Mouse (Mus musculus) neural tube, embryonic 14.5 days (tissue): ENCODE measurements at regions not wholly inside any gene's neighbourhood (a gene's known extent, or its start where the extent isn't known, plus 50 kb on each side); places are given as distances from the start of the nearest gene placed in this dataset.
"Not testable (repeated sequence)": the region's sequence is repeated elsewhere in the genome, so short reads cannot be mapped to it uniquely, and the experiment has no call there.

ENCODE experiments used
- ATAC-seq: fragments of 200-750 bp; cut with Nextera tagmentation; 2 replicates; pipeline ENCODE4 v1.8.0; 2017; ENCODE audit warnings: low read depth, mild to moderate bottlenecking, moderate TSS enrichment, moderate library complexity
- H3K27ac ChIP-seq: fragments of 300-500 bp; sonication (generic); 2 replicates; pipeline ENCODE4 v1.5.1; 2014; ENCODE audit warnings: low read depth, mild to moderate bottlenecking, control low read depth, low read length, moderate library complexity, mixed read lengths
- H3K27me3 ChIP-seq: fragments of 300-500 bp; sonication (generic); 2 replicates; pipeline ENCODE4 v1.6.1; 2014; ENCODE audit warnings: low read length; ENCODE audit not compliant: control insufficient read depth, insufficient read depth
- H3K36me3 ChIP-seq: fragments of 300-500 bp; sonication (generic); 2 replicates; pipeline ENCODE4 v1.6.1; 2014; ENCODE audit warnings: low read length, mixed read lengths; ENCODE audit not compliant: control insufficient read depth, insufficient read depth
- H3K4me1 ChIP-seq: fragments of 300-500 bp; sonication (generic); 2 replicates; pipeline ENCODE4 v1.6.1; 2014; ENCODE audit warnings: low read length; ENCODE audit not compliant: control insufficient read depth, insufficient read depth
- H3K4me2 ChIP-seq: fragments of 300-500 bp; sonication (generic); 2 replicates; pipeline ENCODE4 v1.6.1; 2014; ENCODE audit warnings: mild to moderate bottlenecking, low read depth, low read length, control low read depth
- H3K4me3 ChIP-seq: fragments of 300-500 bp; sonication (generic); 2 replicates; pipeline ENCODE4 v1.5.1; 2014; ENCODE audit warnings: low read depth, low read length, control low read depth, mixed read lengths
- H3K9ac ChIP-seq: fragments of 300-500 bp; sonication (generic); replicated peaks from 2 replicates; pipeline ENCODE4 v1.6.1; 2014; ENCODE audit warnings: low read depth, mild to moderate bottlenecking, control low read depth, low read length, mixed read lengths
- H3K9me3 ChIP-seq: fragments of 300-500 bp; sonication (generic); 2 replicates; pipeline ENCODE4 v1.6.1; 2016; ENCODE audit warnings: low read length; ENCODE audit not compliant: control insufficient read depth
- WGBS: fragments of 180-500 bp; shearing (Covaris S2); extraction: QIAGEN DNeasy Blood & Tissue Kit; methylation state at CpG from one replicate; pipeline ENCODE4 v1.1.7; 2014; 5-methylcytosine and 5-hydroxymethylcytosine counted together

- Histone ChIP-seq H3K36me3 (no peaks in the 10 kb centered on the region), H3K4me2 (no peak overlapping the region), H3K27me3 (no peaks in the 10 kb centered on the region), H3K9ac (no peak overlapping the region), H3K4me3 (no peak overlapping the region), H3K4me1 (no peaks in the 10 kb centered on the region), H3K9me3 (no peaks in the 10 kb centered on the region), H3K27ac (no peak overlapping the region)
- ATAC-seq: no peak
- 65% methylated on average over 4 of the region's 4 CpGs for whole genome bisulfite sequencing
Measured at GRCm38 (mm10) chr2:78283605-78284004, 337.4 kb upstream of the Cwc22 start.

- not testable (repeated sequence) for H3K9ac ChIP-seq, H3K27ac ChIP-seq, H3K36me3 ChIP-seq, H3K4me2 ChIP-seq, H3K4me1 ChIP-seq, H3K27me3 ChIP-seq, H3K9me3 ChIP-seq, H3K4me3 ChIP-seq, ATAC-seq
- 52% methylated on average over 6 of the region's 6 CpGs for WGBS
Measured at GRCm38 (mm10) chr2:78281846-78282245, 335.7 kb upstream of the Cwc22 start.

DNA sequence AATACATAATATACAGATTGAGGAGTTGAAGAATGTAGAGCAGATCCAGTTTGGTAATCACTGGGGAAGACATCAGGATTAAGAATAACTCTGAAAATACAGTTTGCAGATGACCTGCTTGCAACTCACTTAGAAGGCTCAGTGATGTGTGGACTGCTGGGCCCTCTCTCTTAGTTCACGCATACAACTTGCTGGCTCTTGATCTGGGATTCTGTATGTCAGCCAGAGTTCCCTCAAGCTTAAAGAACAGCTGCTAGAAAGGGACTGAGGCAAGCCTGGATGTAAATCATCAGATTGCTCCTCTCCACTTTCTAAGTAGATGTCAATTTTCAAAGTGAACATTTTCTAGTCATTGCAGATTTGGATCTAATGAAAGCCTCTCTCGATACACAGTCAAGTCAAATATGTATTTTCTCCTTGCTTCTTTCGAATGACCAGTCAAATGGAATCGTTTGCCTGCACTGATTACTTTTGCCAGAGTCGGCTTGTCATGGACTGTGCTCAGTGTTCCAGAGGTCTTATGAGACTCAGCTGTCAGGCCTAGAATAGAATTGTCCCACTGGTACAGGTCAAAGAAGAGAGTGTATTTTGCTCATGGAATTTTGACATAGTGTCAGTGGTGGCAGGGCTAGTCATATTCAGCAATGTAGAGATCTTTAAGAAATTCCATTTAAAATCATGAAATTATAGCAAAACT lies 334.2 kb upstream of the Cwc22 start:
- Histone ChIP-seq H3K9me3 (no peaks in the 10 kb centered on the region), H3K4me2 (no peak overlapping the region), H3K4me1 (no peaks in the 10 kb centered on the region), H3K9ac (no peak overlapping the region), H3K27me3 (no peaks in the 10 kb centered on the region), H3K4me3 (no peak overlapping the region), H3K36me3 (no peaks in the 10 kb centered on the region), H3K27ac (no peak overlapping the region)
- WGBS: 84% methylated on average over 5 of the region's 5 CpGs
- ATAC-seq: no peak

- Histone ChIP-seq H3K9ac (no peak overlapping the region), H3K4me3 (no peak overlapping the region), H3K27me3 (no peaks in the 10 kb centered on the region), H3K4me2 (no peak overlapping the region), H3K4me1 (no peaks in the 10 kb centered on the region), H3K27ac (no peak overlapping the region), H3K9me3 (no peaks in the 10 kb centered on the region), H3K36me3 (no peaks in the 10 kb centered on the region)
- ATAC-seq: peak; percentile 16; the same call in 1 of the 2 replicates
- WGBS: 69% methylated on average over 5 of the region's 5 CpGs
Measured at GRCm38 (mm10) chr2:78279382-78280056, 333.3 kb upstream of the Cwc22 start.

- no peak overlapping the region for H3K9ac ChIP-seq
- no peaks in the 10 kb centered on the region for H3K9me3 ChIP-seq
- ATAC-seq: no peak
- H3K27ac ChIP-seq: no peak overlapping the region
- no peak overlapping the region for H3K4me2 ChIP-seq
- no peaks in the 10 kb centered on the region for H3K4me1 ChIP-seq
- no peaks in the 10 kb centered on the region for H3K27me3 ChIP-seq
- no peaks in the 10 kb centered on the region for H3K36me3 ChIP-seq
- no peak overlapping the region for H3K4me3 ChIP-seq
- WGBS: 84% methylated on average over 2 of the region's 2 CpGs
Measured at GRCm38 (mm10) chr2:78278630-78279029, 332.5 kb upstream of the Cwc22 start.

DNA sequence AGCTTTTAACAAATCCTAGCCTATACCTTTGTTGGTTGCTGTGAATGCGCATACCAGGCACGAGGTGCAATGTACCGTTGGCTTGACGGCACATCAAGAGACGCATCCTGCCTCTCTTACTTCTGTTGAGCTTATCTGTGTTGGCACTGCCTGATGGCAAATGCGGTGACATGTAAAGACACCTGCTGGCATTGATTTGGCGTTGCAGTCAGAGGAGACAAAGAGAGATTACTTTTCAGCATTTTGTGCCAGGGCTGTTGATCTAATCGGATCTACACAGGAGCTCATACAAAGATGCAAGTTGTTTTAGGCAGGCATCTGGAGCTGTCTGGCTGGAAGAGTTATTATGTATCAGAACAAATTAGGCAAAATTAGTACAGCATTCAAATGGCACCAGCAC lies 331.5 kb upstream of the Cwc22 start:
- no peak for ATAC-seq
- no peak overlapping the region for H3K4me3 ChIP-seq
- H3K27ac ChIP-seq: no peak overlapping the region
- H3K36me3 ChIP-seq: no peaks in the 10 kb centered on the region
- WGBS: 73% methylated on average over 8 of the region's 8 CpGs
- H3K27me3 ChIP-seq: no peaks in the 10 kb centered on the region
- no peak overlapping the region for H3K4me2 ChIP-seq
- H3K9me3 ChIP-seq: no peaks in the 10 kb centered on the region
- no peaks in the 10 kb centered on the region for H3K4me1 ChIP-seq
- H3K9ac ChIP-seq: no peak overlapping the region

- no peak overlapping the region for H3K27ac ChIP-seq
- H3K4me2 ChIP-seq: no peak overlapping the region
- H3K4me1 ChIP-seq: no peaks in the 10 kb centered on the region
- H3K36me3 ChIP-seq: no peaks in the 10 kb centered on the region
- WGBS: 87% methylated on average over 5 of the region's 5 CpGs
- no peak overlapping the region for H3K9ac ChIP-seq
- ATAC-seq: no peak
- no peak overlapping the region for H3K4me3 ChIP-seq
- no peaks in the 10 kb centered on the region for H3K9me3 ChIP-seq
- no peaks in the 10 kb centered on the region for H3K27me3 ChIP-seq
Measured at GRCm38 (mm10) chr2:78274122-78274521, 327.9 kb upstream of the Cwc22 start.

- no peak overlapping the region for H3K27ac ChIP-seq
- no peak for ATAC-seq
- no peak overlapping the region for H3K4me3 ChIP-seq
- 86% methylated on average over 4 of the region's 4 CpGs for WGBS
- H3K9me3 ChIP-seq: no peaks in the 10 kb centered on the region
- no peaks in the 10 kb centered on the region for H3K27me3 ChIP-seq
- no peaks in the 10 kb centered on the region for H3K4me1 ChIP-seq
- no peak overlapping the region for H3K4me2 ChIP-seq
- no peaks in the 10 kb centered on the region for H3K36me3 ChIP-seq
- no peak overlapping the region for H3K9ac ChIP-seq
Measured at GRCm38 (mm10) chr2:78268705-78269104, 322.5 kb upstream of the Cwc22 start.

DNA sequence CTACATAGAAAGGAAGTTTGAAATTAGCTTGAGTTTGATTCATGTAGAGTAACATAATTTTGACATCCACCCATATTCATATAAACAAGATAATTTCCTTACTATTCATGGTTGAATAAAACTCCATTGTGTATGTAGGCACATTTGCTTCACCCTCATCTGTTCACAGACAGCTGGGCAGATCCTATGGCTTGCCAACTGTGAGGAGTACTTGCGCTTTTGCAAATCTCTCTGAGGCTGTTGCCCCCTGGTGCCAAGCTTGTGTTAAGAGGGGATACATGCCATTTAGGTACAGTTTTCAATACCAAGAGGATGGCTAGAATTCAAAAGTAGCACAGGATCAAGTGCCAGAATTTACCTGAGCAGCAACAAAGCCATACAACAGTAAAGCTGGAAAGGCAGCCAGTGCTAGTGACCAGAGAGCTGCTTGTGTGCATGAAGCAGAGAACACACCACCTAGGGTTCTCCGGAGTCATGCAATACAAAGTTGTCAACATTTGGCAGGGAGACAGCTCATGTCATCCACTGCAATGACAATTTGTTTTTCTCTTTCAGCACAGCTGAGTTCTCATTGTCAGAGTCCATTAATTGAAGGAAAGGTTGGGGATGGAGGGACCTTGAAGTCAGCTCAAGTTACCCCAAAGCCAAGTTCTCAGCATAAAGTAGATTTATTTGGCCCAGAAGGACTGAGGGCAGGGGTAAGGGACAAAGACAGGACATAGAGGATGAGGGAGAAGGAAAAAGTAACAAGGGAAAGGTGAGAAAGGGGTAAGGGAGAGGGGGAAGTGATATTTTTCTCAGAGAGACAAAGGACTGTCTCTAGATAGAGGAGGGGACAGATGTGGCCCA lies 321.6 kb upstream of the Cwc22 start:
- 91% methylated on average over 2 of the region's 2 CpGs for WGBS
- Histone ChIP-seq H3K4me2 (no peak overlapping the region), H3K4me3 (no peak overlapping the region), H3K9me3 (no peaks in the 10 kb centered on the region), H3K27ac (no peak overlapping the region), H3K36me3 (no peaks in the 10 kb centered on the region), H3K27me3 (no peaks in the 10 kb centered on the region), H3K4me1 (no peaks in the 10 kb centered on the region), H3K9ac (no peak overlapping the region)
- no peak for ATAC-seq
